Mouse (Mus musculus) intestine, embryonic 14.5 days (tissue): ENCODE data around the gene Got2. TPM values are rescaled to one million over a fixed set of nuclear protein-coding genes. Genes with fewer than 3 reads are reported as not detected.
A peak's percentile ranks its signal among the peaks of the same experiment; 100 is the strongest.

Experiments used
- ATAC-seq: fragments of 200-750 bp; cut with Nextera tagmentation; replicated peaks from 2 replicates; pipeline ENCODE4 v1.8.0; 2017; ENCODE audit warnings: low read depth, moderate number of reproducible peaks, moderate TSS enrichment, moderate library complexity; ENCODE audit not compliant: low FRiP score, low TSS enrichment
- DNase-seq: peaks from one replicate; pipeline ENCODE4 v3.0.0-alpha.2; 2018; ENCODE audit warnings: low spot score
- H3K27ac ChIP-seq: fragments of 300-500 bp; sonication (generic); 2 replicates; pipeline ENCODE4 v1.5.1; 2014; ENCODE audit warnings: low read depth, mild to moderate bottlenecking, control low read depth
- H3K27me3 ChIP-seq: fragments of 300-500 bp; sonication (generic); replicated peaks from 2 replicates; pipeline ENCODE4 v1.6.1; 2014; ENCODE audit warnings: low read length, control low read depth; ENCODE audit not compliant: control insufficient read depth, insufficient read depth
- H3K36me3 ChIP-seq: fragments of 300-500 bp; sonication (generic); 2 replicates; pipeline ENCODE4 v1.6.1; 2014; ENCODE audit warnings: low read length, control low read depth; ENCODE audit not compliant: control insufficient read depth, insufficient read depth
- H3K4me1 ChIP-seq: fragments of 300-500 bp; sonication (generic); replicated peaks from 2 replicates; pipeline ENCODE4 v1.6.1; 2014; ENCODE audit warnings: low read length, control low read depth, mixed read lengths; ENCODE audit not compliant: control insufficient read depth, insufficient read depth
- H3K4me2 ChIP-seq: fragments of 300-500 bp; sonication (generic); 2 replicates; pipeline ENCODE4 v1.6.1; 2014; ENCODE audit warnings: low read length
- H3K4me3 ChIP-seq: fragments of 300-500 bp; sonication (generic); 2 replicates; pipeline ENCODE4 v1.5.1; 2014; ENCODE audit warnings: low read depth, low read length, control low read depth, mixed read lengths
- H3K9ac ChIP-seq: fragments of 300-500 bp; sonication (generic); 2 replicates; pipeline ENCODE4 v1.6.1; 2014; ENCODE audit warnings: mild to moderate bottlenecking, low read length
- H3K9me3 ChIP-seq: fragments of 300-500 bp; sonication (generic); 2 replicates; pipeline ENCODE4 v1.6.1; 2016; ENCODE audit warnings: low read length, control low read depth; ENCODE audit not compliant: control insufficient read depth
- WGBS: fragments of 180-500 bp; shearing (Covaris S2); extraction: QIAGEN DNeasy Blood & Tissue Kit; methylation state at CpG from one replicate; pipeline ENCODE4 v1.1.7; 2014; 5-methylcytosine and 5-hydroxymethylcytosine counted together
- polyA plus RNA-seq: library from polyadenylated mRNA; unstranded; fragments of >200 nt; fragmentation: Nextera tagmentation; extraction: Ambion mirVana; gene quantifications from 2 replicates; pipeline ENCODE4 v1.2.1, GENCODE M21; 2014

The Got2 gene
- polyA plus RNA-seq, 1 experiment from 2014 or later: 84.7 TPM

- Histone ChIP-seq H3K4me3 (peak within 1 kb of the TSS; percentile 63), H3K27me3 (no peaks in the 10 kb centered on the region), H3K27ac (no peak within 1 kb of the TSS), H3K9ac (peak within 1 kb of the TSS; percentile 57), H3K9me3 (no peaks in the 10 kb centered on the region), H3K36me3 (peaks cover 3% of the 10 kb centered on the region; the same call in 1 of the 2 replicates), H3K4me1 (peaks cover 9% of the 10 kb centered on the region), H3K4me2 (peak within 1 kb of the TSS; percentile 68)
- ATAC-seq (peak; percentile 96), DNase-seq (peak; percentile 77)
- WGBS: 21% methylated on average over 22 of the region's 22 CpGs
These were observed 35.1 kb downstream of the Got2 start, which contains the start of gene Slc38a7 for GRCm38 (mm10) chr8:95853102-95853843. Gene Slc38a7 (minus strand): TSS chr8:95853539.

GRCm38 (mm10) chr8:95852290-95852689 is 36.1 kb downstream of the Got2 start:
- no peak for ATAC-seq
- H3K27ac ChIP-seq: no peak overlapping the region
- no peak for DNase-seq
- no peaks in the 10 kb centered on the region for H3K9me3 ChIP-seq
- H3K9ac ChIP-seq: no peak overlapping the region
- WGBS: 67% methylated on average over 4 of the region's 4 CpGs
- H3K27me3 ChIP-seq: no peaks in the 10 kb centered on the region
- peaks cover 9% of the 10 kb centered on the region for H3K4me1 ChIP-seq
- peaks cover 8% of the 10 kb centered on the region for H3K36me3 ChIP-seq
- peak overlapping the region; percentile 63; the same call in 1 of the 2 replicates for H3K4me3 ChIP-seq
- peak overlapping the region; percentile 68 for H3K4me2 ChIP-seq

- WGBS: 88% methylated on average over 2 of the region's 2 CpGs
- no peak for DNase-seq
- H3K4me1 ChIP-seq: peaks cover 9% of the 10 kb centered on the region
- no peak overlapping the region for H3K4me2 ChIP-seq
- no peak overlapping the region for H3K4me3 ChIP-seq
- no peak overlapping the region for H3K27ac ChIP-seq
- no peaks in the 10 kb centered on the region for H3K9me3 ChIP-seq
- no peak overlapping the region for H3K9ac ChIP-seq
- H3K36me3 ChIP-seq: peaks cover 17% of the 10 kb centered on the region
- H3K27me3 ChIP-seq: no peaks in the 10 kb centered on the region
- ATAC-seq: no peak
These were observed 38.0 kb downstream of the Got2 start for GRCm38 (mm10) chr8:95850326-95850725.

- DNase-seq: no peak
- 90% methylated on average over 19 of the region's 19 CpGs for WGBS
These were observed 39.4 kb downstream of the Got2 start for GRCm38 (mm10) chr8:95848734-95849464.

GRCm38 (mm10) chr8:95848061-95848551 is 40.2 kb downstream of the Got2 start:
- Histone ChIP-seq H3K4me2 (no peak overlapping the region), H3K9ac (no peak overlapping the region), H3K27me3 (no peaks in the 10 kb centered on the region), H3K27ac (no peak overlapping the region), H3K36me3 (peaks cover 34% of the 10 kb centered on the region), H3K9me3 (no peaks in the 10 kb centered on the region), H3K4me3 (no peak overlapping the region), H3K4me1 (peaks cover 9% of the 10 kb centered on the region)
- DNase-seq: no peak
- 81% methylated on average over 24 of the region's 24 CpGs for WGBS
- no peak for ATAC-seq

More at GRCm38 (mm10) chr8:95848734-95849464, 39.4 kb downstream of the Got2 start:
- no peaks in the 10 kb centered on the region for H3K27me3 ChIP-seq
- H3K9ac ChIP-seq: no peak overlapping the region
- H3K4me3 ChIP-seq: no peak overlapping the region
- no peak overlapping the region for H3K4me2 ChIP-seq
- no peak for ATAC-seq
- no peak overlapping the region for H3K27ac ChIP-seq
- H3K9me3 ChIP-seq: no peaks in the 10 kb centered on the region
- peaks cover 9% of the 10 kb centered on the region for H3K4me1 ChIP-seq
- peaks cover 26% of the 10 kb centered on the region for H3K36me3 ChIP-seq

GRCm38 (mm10) chr8:95845026-95845425 is 43.3 kb downstream of the Got2 start:
- ATAC-seq (no peak), DNase-seq (no peak)
- H3K9ac ChIP-seq: no peak overlapping the region
- H3K27me3 ChIP-seq: no peaks in the 10 kb centered on the region
- no peak overlapping the region for H3K27ac ChIP-seq
- H3K4me1 ChIP-seq: no peaks in the 10 kb centered on the region
- peaks cover 57% of the 10 kb centered on the region for H3K36me3 ChIP-seq
- H3K4me3 ChIP-seq: no peak overlapping the region
- H3K9me3 ChIP-seq: no peaks in the 10 kb centered on the region
- WGBS: 90% methylated on average over 7 of the region's 7 CpGs
- H3K4me2 ChIP-seq: no peak overlapping the region

GRCm38 (mm10) chr8:95843968-95844367 is 44.4 kb downstream of the Got2 start:
- no peaks in the 10 kb centered on the region for H3K4me1 ChIP-seq
- WGBS: 91% methylated on average over 6 of the region's 6 CpGs
- H3K4me3 ChIP-seq: no peak overlapping the region
- H3K27ac ChIP-seq: no peak overlapping the region
- DNase-seq: no peak
- H3K36me3 ChIP-seq: peaks cover 64% of the 10 kb centered on the region
- H3K4me2 ChIP-seq: no peak overlapping the region
- no peak for ATAC-seq
- no peaks in the 10 kb centered on the region for H3K27me3 ChIP-seq
- no peaks in the 10 kb centered on the region for H3K9me3 ChIP-seq
- no peak overlapping the region for H3K9ac ChIP-seq

- H3K4me1 ChIP-seq: no peaks in the 10 kb centered on the region
- H3K27ac ChIP-seq: no peak overlapping the region
- H3K27me3 ChIP-seq: no peaks in the 10 kb centered on the region
- DNase-seq (no peak), ATAC-seq (no peak)
- H3K9me3 ChIP-seq: no peaks in the 10 kb centered on the region
- no peak overlapping the region for H3K4me2 ChIP-seq
- H3K9ac ChIP-seq: no peak overlapping the region
- WGBS: 89% methylated on average over 15 of the region's 15 CpGs
- no peak overlapping the region for H3K4me3 ChIP-seq
- peaks cover 68% of the 10 kb centered on the region for H3K36me3 ChIP-seq
These were observed 46.9 kb downstream of the Got2 start for GRCm38 (mm10) chr8:95841436-95841835.
